8 mouse cellular contexts compared by ENCODE assay signal in the genomic region with DNA sequence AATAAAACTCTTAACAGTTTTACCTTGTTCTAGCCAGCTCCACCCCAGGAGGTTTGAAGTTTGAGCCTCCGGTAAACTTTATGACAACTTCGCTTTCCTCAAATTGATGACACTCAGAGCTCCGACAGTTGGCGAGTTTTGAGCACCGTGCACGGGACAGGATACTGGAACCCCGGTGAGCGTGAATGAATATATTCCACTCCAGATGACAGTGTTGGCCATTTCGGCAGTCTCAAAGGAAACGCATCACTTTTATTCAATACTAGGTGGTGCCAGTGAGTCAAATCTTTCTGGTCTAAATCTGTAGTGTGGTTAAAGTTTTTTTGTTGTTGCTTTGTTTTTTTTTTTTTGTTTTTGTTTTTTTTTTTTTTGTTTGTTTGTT. TPM values are rescaled to one million over a fixed set of nuclear protein-coding genes. Genes with fewer than 3 reads are reported as not detected.
A peak's percentile ranks its signal among the peaks of the same experiment; 100 is the strongest.
DNase-seq lines count a peak whose midpoint lies in the region; ATAC-seq lines count a peak whose summit lies in the region.

No protein-coding gene starts in this region.

- intact Hi-C loops in left cerebral cortex, postnatal 14 days (cut with DNase I), result loop anchor here (5.0 kb wide), 1 partner anchor 61 kb away; no protein-coding TSS in a partner anchor
- intact Hi-C loops in left cerebral cortex, postnatal 4 days (cut with DNase I), result no loop called here

- peaks cover 36% of the 10 kb centered on the region for H3K36me3 ChIP-seq in forebrain, embryonic 13.5 days (ENCODE audit: poor library complexity, severe bottlenecking)

- H3K4me1 ChIP-seq in forebrain, embryonic 13.5 days, result peaks cover 24% of the 10 kb centered on the region

- ATAC-seq in forebrain, embryonic 13.5 days, result peak; percentile 6; the same call in 1 of the 2 replicates
- peak; percentile 72 for ATAC-seq in inflammation-experienced regulatory T-cells, adult 6 months

- peak; percentile 14 to 30 for DNase-seq in left cerebral cortex, postnatal 14 days (ENCODE audit: low spot score in 2 of 2)
- no peak for DNase-seq in left cerebral cortex, postnatal 4 days
- DNase-seq in adrenal gland, postnatal 10 days, result peak; percentile 40
- peak; percentile 5 to 8 for DNase-seq in lung, adult 18-20 months
- DNase-seq in retina, embryonic 14.5 days (ENCODE audit: low spot score), result peak; percentile 52
- no peak for DNase-seq in urinary bladder, postnatal 14 days (ENCODE audit: low spot score)

- H3K4me3 ChIP-seq in forebrain, embryonic 13.5 days, result peak overlapping the region; percentile 76

- no peaks in the 10 kb centered on the region for H3K9me3 ChIP-seq in forebrain, embryonic 13.5 days (replicated peaks)

- H3K27me3 ChIP-seq in forebrain, embryonic 13.5 days, result no peaks in the 10 kb centered on the region

- WGBS in forebrain, embryonic 13.5 days, result 2% methylated on average over 10 of the region's 10 CpGs

- H3K27ac ChIP-seq in forebrain, embryonic 13.5 days, result peak overlapping the region; percentile 55; the same call in 1 of the 2 replicates

- H3K4me2 ChIP-seq in forebrain, embryonic 13.5 days, result peak overlapping the region; percentile 78

- H3K9ac ChIP-seq in forebrain, embryonic 13.5 days, result peak overlapping the region; percentile 82

RNA-seq across cellular contexts. Expression of a gene that starts 0.8 kb away (rescaled TPM):
- 10 to 100 TPM; 24.6 to 25.4 TPM for total RNA-seq in left cerebral cortex, postnatal 14 days (2021)
- 10 to 100 TPM; 63.7 to 66.2 TPM for total RNA-seq in left cerebral cortex, postnatal 4 days (2021)
- 10 to 100 TPM; 40.1 to 42.1 TPM for total RNA-seq in adrenal gland, postnatal 10 days (2021)
- 50.3 and 59.4 TPM in 2 replicates for polyA plus RNA-seq in forebrain, embryonic 13.5 days (2015; fragmentation: Nextera tagmentation; extraction: Ambion mirVana)
- 10 to 100 TPM; 26.0 to 43.4 (median 28.2) TPM for polyA plus RNA-seq in inflammation-experienced regulatory T-cells, adult 6 months (2017; shearing (Covaris generic))

RNA-seq across cellular contexts. Expression of a gene that starts 0.8 kb away (rescaled TPM):
- 1 to 10 TPM; 7.7 to 8.6 TPM for total RNA-seq in left cerebral cortex, postnatal 14 days (2021)
- total RNA-seq in left cerebral cortex, postnatal 4 days (2021), result 1 to 10 TPM; 5.9 to 6.0 TPM
- 10 to 100 TPM; 15.2 TPM for total RNA-seq in adrenal gland, postnatal 10 days (2021)
- polyA plus RNA-seq in forebrain, embryonic 13.5 days (2015; fragmentation: Nextera tagmentation; extraction: Ambion mirVana), result 11.8 and 15.7 TPM in 2 replicates
- 1 to 10 TPM; 6.2 to 6.9 (median 6.3) TPM for polyA plus RNA-seq in inflammation-experienced regulatory T-cells, adult 6 months (2017; shearing (Covaris generic))

RNA-seq across cellular contexts. Expression of a gene that starts 8.6 kb away (rescaled TPM):
- not detected for total RNA-seq in left cerebral cortex, postnatal 14 days (2021)
- not detected for total RNA-seq in left cerebral cortex, postnatal 4 days (2021)
- not detected for total RNA-seq in adrenal gland, postnatal 10 days (2021)
- 0.28 and 0.62 TPM in 2 replicates for polyA plus RNA-seq in forebrain, embryonic 13.5 days (2015; fragmentation: Nextera tagmentation; extraction: Ambion mirVana)
- polyA plus RNA-seq in inflammation-experienced regulatory T-cells, adult 6 months (2017; shearing (Covaris generic)), result under 1 TPM in 1 of 3 experiments, not detected in 2; 0.63 TPM

RNA-seq across cellular contexts. Expression of a gene that starts 31.0 kb away (rescaled TPM):
- total RNA-seq in left cerebral cortex, postnatal 14 days (2021), result not detected
- total RNA-seq in left cerebral cortex, postnatal 4 days (2021), result not detected
- total RNA-seq in adrenal gland, postnatal 10 days (2021), result 100 to 1,000 TPM in 1 of 2 experiments, 10 to 100 TPM in 1; 56.2 to 118 TPM
- polyA plus RNA-seq in forebrain, embryonic 13.5 days (2015; fragmentation: Nextera tagmentation; extraction: Ambion mirVana), result not detected in 2 replicates
- not detected for polyA plus RNA-seq in inflammation-experienced regulatory T-cells, adult 6 months (2017; shearing (Covaris generic))

RNA-seq across cellular contexts. Expression of a gene that starts 32.2 kb away (rescaled TPM):
- 10 to 100 TPM; 56.1 to 56.5 TPM for total RNA-seq in left cerebral cortex, postnatal 14 days (2021)
- total RNA-seq in left cerebral cortex, postnatal 4 days (2021), result 10 to 100 TPM; 94.7 to 99.4 TPM
- 10 to 100 TPM; 39.5 to 42.0 TPM for total RNA-seq in adrenal gland, postnatal 10 days (2021)
- 80.2 and 81.2 TPM in 2 replicates for polyA plus RNA-seq in forebrain, embryonic 13.5 days (2015; fragmentation: Nextera tagmentation; extraction: Ambion mirVana)
- polyA plus RNA-seq in inflammation-experienced regulatory T-cells, adult 6 months (2017; shearing (Covaris generic)), result 1 to 10 TPM in 2 of 3 experiments, under 1 TPM in 1; 0.59 to 1.4 (median 1.4) TPM

Comparison
In these comparisons a context has a peak if more than half of its experiments do, and no peak if none do; other contexts are left out.
1. DNase-seq: peak in left cerebral cortex, postnatal 14 days (2 of 2), adrenal gland, postnatal 10 days (single experiment), lung, adult 18-20 months (2 of 2) and retina, embryonic 14.5 days (single experiment); none in left cerebral cortex, postnatal 4 days (single experiment) and urinary bladder, postnatal 14 days (single experiment).